Mouse (Mus musculus) embryonic facial prominence, embryonic 11.5 days (tissue): Measurements from ENCODE around the gene Cyren. TPM values are rescaled to one million over a fixed set of nuclear protein-coding genes. Genes with fewer than 3 reads are reported as not detected.

Experiments used
- ATAC-seq: fragments of 200-750 bp; cut with Nextera tagmentation; replicated peaks from 2 replicates; pipeline ENCODE4 v1.8.0; 2017; ENCODE audit warnings: low read depth; ENCODE audit not compliant: insufficient number of reproducible peaks, low FRiP score, low TSS enrichment
- DNase-seq: peaks from one replicate; pipeline ENCODE4 v3.0.0-alpha.2; 2015; ENCODE audit warnings: low spot score
- H3K27ac ChIP-seq: fragments of 300-500 bp; sonication (generic); replicated peaks from 2 replicates; pipeline ENCODE4 v1.5.1; 2014; ENCODE audit warnings: mild to moderate bottlenecking, low read depth, low read length, control low read depth
- H3K27me3 ChIP-seq: fragments of 300-500 bp; sonication (generic); 2 replicates; pipeline ENCODE4 v1.6.1; 2014; ENCODE audit warnings: mild to moderate bottlenecking, low read length, moderate library complexity, mixed read lengths; ENCODE audit not compliant: control insufficient read depth, insufficient read depth
- H3K36me3 ChIP-seq: fragments of 300-500 bp; sonication (generic); replicated peaks from 2 replicates; pipeline ENCODE4 v1.6.1; 2014; ENCODE audit warnings: low read depth, mild to moderate bottlenecking, low read length, moderate library complexity, mixed read lengths; ENCODE audit not compliant: control insufficient read depth, insufficient read depth
- H3K4me1 ChIP-seq: fragments of 300-500 bp; sonication (generic); 2 replicates; pipeline ENCODE4 v1.6.1; 2014; ENCODE audit warnings: low read length, mixed read lengths; ENCODE audit not compliant: control insufficient read depth, insufficient read depth
- H3K4me2 ChIP-seq: fragments of 300-500 bp; sonication (generic); 2 replicates; pipeline ENCODE4 v1.6.1; 2014; ENCODE audit warnings: low read depth, mild to moderate bottlenecking, control low read depth, low read length, moderate library complexity
- H3K4me3 ChIP-seq: fragments of 300-500 bp; sonication (generic); 2 replicates; pipeline ENCODE4 v1.5.1; 2014; ENCODE audit warnings: low read depth, low read length, control low read depth
- H3K9ac ChIP-seq: fragments of 300-500 bp; sonication (generic); replicated peaks from 2 replicates; pipeline ENCODE4 v1.6.1; 2014; ENCODE audit warnings: mild to moderate bottlenecking, control low read depth, low read length
- H3K9me3 ChIP-seq: fragments of 300-500 bp; sonication (generic); replicated peaks from 2 replicates; pipeline ENCODE4 v1.6.1; 2016; ENCODE audit warnings: mild to moderate bottlenecking, low read length, inconsistent platforms, mixed read lengths; ENCODE audit not compliant: control insufficient read depth
- WGBS: fragments of 180-500 bp; shearing (Covaris S2); extraction: QIAGEN DNeasy Blood & Tissue Kit; methylation state at CpG from one replicate; pipeline ENCODE4 v1.1.7; 2014; 5-methylcytosine and 5-hydroxymethylcytosine counted together
- polyA plus RNA-seq: library from polyadenylated mRNA; unstranded; fragments of >200 nt; fragmentation: Nextera tagmentation; extraction: Ambion mirVana; gene quantifications from 2 replicates; pipeline ENCODE4 v1.2.1, GENCODE M21; 2014

The Cyren gene
- 10.9 and 14.2 TPM in 2 replicates for polyA plus RNA-seq

- peak; percentile 95 for DNase-seq
- Histone ChIP-seq H3K4me1 (no peaks in the 10 kb centered on the region; the same call in 1 of the 2 replicates), H3K27me3 (no peaks in the 10 kb centered on the region), H3K9me3 (no peaks in the 10 kb centered on the region), H3K27ac (peak within 1 kb of the TSS; percentile 87), H3K9ac (peak within 1 kb of the TSS; percentile 90), H3K4me3 (peak within 1 kb of the TSS; percentile 75), H3K4me2 (peak within 1 kb of the TSS; percentile 67), H3K36me3 (0 out of 2 replicates have a peak, but pooled peaks cover 2% of the 10 kb centered on the region)
- ATAC-seq: peak; percentile 84
- under 1% methylated on average over 49 of the region's 56 CpGs for WGBS
Observed at GRCm38 (mm10) chr6:34877509-34878321, at the start of gene Cyren. Cyren (minus strand) TSS chr6:34878060.

DNA sequence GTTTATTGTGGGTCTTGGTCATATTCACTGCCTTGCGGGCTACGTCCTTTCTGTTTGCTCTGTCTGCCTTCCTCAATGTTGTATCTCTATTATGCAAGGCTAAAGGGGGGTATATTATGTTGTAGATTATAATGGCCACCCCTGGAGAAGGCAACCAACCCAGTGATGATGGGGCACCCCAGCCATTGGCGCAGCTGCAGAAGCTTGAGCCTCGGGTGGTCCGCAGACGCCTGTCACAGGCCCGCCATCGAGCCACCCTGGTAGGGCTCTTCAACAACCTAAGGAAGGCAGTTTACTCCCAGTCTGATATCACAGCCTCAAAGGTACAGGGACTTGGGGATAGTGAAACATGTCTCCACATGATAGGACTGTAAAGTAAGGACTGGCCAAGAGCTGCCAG lies 49.7 kb upstream of the Cyren start:
- Histone ChIP-seq H3K9ac (no peak overlapping the region), H3K4me3 (no peak overlapping the region), H3K4me2 (no peak overlapping the region), H3K36me3 (no peaks in the 10 kb centered on the region), H3K27ac (no peak overlapping the region), H3K27me3 (no peaks in the 10 kb centered on the region), H3K9me3 (no peaks in the 10 kb centered on the region), H3K4me1 (no peaks in the 10 kb centered on the region)
- ATAC-seq (no peak), DNase-seq (no peak)
- WGBS: 96% methylated on average over 8 of the region's 8 CpGs

- 49% methylated on average over 4 of the region's 4 CpGs for WGBS
- no peak overlapping the region for H3K9ac ChIP-seq
- ATAC-seq: no peak
Observed at GRCm38 (mm10) chr6:34927156-34927555, 49.3 kb upstream of the Cyren start.

DNA sequence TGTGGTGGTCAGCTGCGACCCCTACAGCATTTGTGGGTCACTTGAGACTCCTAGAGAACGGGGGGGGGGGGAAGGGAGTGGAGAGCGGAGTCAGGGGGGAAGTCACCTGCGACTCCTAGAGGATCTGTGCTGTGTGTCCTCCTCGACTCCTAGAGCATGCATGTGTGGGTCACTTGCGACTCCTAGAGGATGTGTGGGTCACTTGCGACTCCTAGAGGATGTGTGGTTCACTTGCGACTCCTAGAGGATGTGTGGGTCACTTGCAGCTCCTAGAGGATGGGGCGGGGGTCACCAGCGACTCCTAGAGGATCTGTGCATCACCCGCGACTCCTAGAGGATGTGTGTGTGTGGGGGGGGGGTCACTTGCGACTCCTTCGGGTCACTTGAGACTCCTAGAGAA lies 44.1 kb upstream of the Cyren start:
- Histone ChIP-seq H3K9me3 (no peaks in the 10 kb centered on the region), H3K4me3 (no peak overlapping the region), H3K9ac (no peak overlapping the region), H3K27me3 (no peaks in the 10 kb centered on the region), H3K4me2 (no peak overlapping the region), H3K36me3 (no peaks in the 10 kb centered on the region), H3K4me1 (no peaks in the 10 kb centered on the region; the same call in 1 of the 2 replicates), H3K27ac (no peak overlapping the region)
- ATAC-seq (0 out of 2 replicates have a peak, but pooled peaks have one; percentile 29), DNase-seq (peak; percentile 61)
- WGBS: 52% methylated on average over 14 of the region's 14 CpGs

More at GRCm38 (mm10) chr6:34927156-34927555, 49.3 kb upstream of the Cyren start:
- no peak overlapping the region for H3K27ac ChIP-seq
- no peaks in the 10 kb centered on the region for H3K27me3 ChIP-seq
- H3K9me3 ChIP-seq: no peaks in the 10 kb centered on the region
- no peak overlapping the region for H3K4me3 ChIP-seq
- DNase-seq: peak; percentile 83
- H3K4me2 ChIP-seq: no peak overlapping the region
- H3K4me1 ChIP-seq: no peaks in the 10 kb centered on the region
- H3K36me3 ChIP-seq: no peaks in the 10 kb centered on the region

- no peaks in the 10 kb centered on the region for H3K27me3 ChIP-seq
- H3K36me3 ChIP-seq: no peaks in the 10 kb centered on the region
- no peaks in the 10 kb centered on the region; the same call in 1 of the 2 replicates for H3K4me1 ChIP-seq
- WGBS: 93% methylated on average over 12 of the region's 12 CpGs
- H3K4me2 ChIP-seq: no peak overlapping the region
- no peak for DNase-seq
- no peak overlapping the region for H3K4me3 ChIP-seq
- no peak overlapping the region for H3K9ac ChIP-seq
- H3K9me3 ChIP-seq: no peaks in the 10 kb centered on the region
- ATAC-seq: no peak
- no peak overlapping the region for H3K27ac ChIP-seq
Observed at GRCm38 (mm10) chr6:34920631-34921030, 42.8 kb upstream of the Cyren start.

GRCm38 (mm10) chr6:34919956-34920355 lies 42.1 kb upstream of the Cyren start, which contains the start of gene Stra8:
Stra8 (plus strand) TSS chr6:34920163.
- Histone ChIP-seq H3K27ac (no peak within 1 kb of the TSS), H3K27me3 (no peaks in the 10 kb centered on the region), H3K9ac (no peak within 1 kb of the TSS), H3K9me3 (no peaks in the 10 kb centered on the region), H3K4me2 (no peak within 1 kb of the TSS), H3K4me1 (no peaks in the 10 kb centered on the region; the same call in 1 of the 2 replicates), H3K36me3 (no peaks in the 10 kb centered on the region), H3K4me3 (no peak within 1 kb of the TSS)
- ATAC-seq (no peak), DNase-seq (no peak)
- 41% methylated on average over 10 of the region's 10 CpGs for WGBS

GRCm38 (mm10) chr6:34919146-34919545 lies 41.3 kb upstream of the Cyren start:
- H3K4me1 ChIP-seq: no peaks in the 10 kb centered on the region; the same call in 1 of the 2 replicates
- no peak overlapping the region for H3K27ac ChIP-seq
- H3K36me3 ChIP-seq: no peaks in the 10 kb centered on the region
- DNase-seq: no peak
- no peaks in the 10 kb centered on the region for H3K27me3 ChIP-seq
- ATAC-seq: no peak
- no peak overlapping the region for H3K4me2 ChIP-seq
- no peaks in the 10 kb centered on the region for H3K9me3 ChIP-seq
- no peak overlapping the region for H3K9ac ChIP-seq
- WGBS: 68% methylated on average over 7 of the region's 7 CpGs
- H3K4me3 ChIP-seq: no peak overlapping the region

- H3K27me3 ChIP-seq: no peaks in the 10 kb centered on the region
- H3K4me1 ChIP-seq: no peaks in the 10 kb centered on the region
- H3K4me3 ChIP-seq: no peak overlapping the region
- no peak overlapping the region for H3K4me2 ChIP-seq
- DNase-seq (no peak), ATAC-seq (no peak)
- no peak overlapping the region for H3K27ac ChIP-seq
- WGBS: 82% methylated on average over 3 of the region's 3 CpGs
- H3K36me3 ChIP-seq: no peaks in the 10 kb centered on the region
- H3K9ac ChIP-seq: no peak overlapping the region
- H3K9me3 ChIP-seq: no peaks in the 10 kb centered on the region
Observed at GRCm38 (mm10) chr6:34914462-34914861, 36.6 kb upstream of the Cyren start.
